Mouse (Mus musculus) ES-E14 (cell line): ENCODE measurements around the gene Pole2. TPM values are rescaled to one million over a fixed set of nuclear protein-coding genes. Genes with fewer than 3 reads are reported as not detected.

Source experiments
- DNase-seq: peaks from one replicate; pipeline ENCODE4 v3.0.0-alpha.2; 2013; ENCODE audit warnings: low read depth, low spot score
- H3K27ac ChIP-seq: 2 replicates; pipeline ENCODE4 v1.5.1; 2012; ENCODE audit warnings: low read depth, mild to moderate bottlenecking, low read length, moderate library complexity, mixed read lengths; ENCODE audit not compliant: poor library complexity, insufficient read depth, severe bottlenecking
- H3K36me3 ChIP-seq: 2 replicates; pipeline ENCODE4 v1.6.1; 2012; ENCODE audit warnings: mild to moderate bottlenecking, low read length, moderate library complexity, mixed read lengths; ENCODE audit not compliant: control insufficient read depth, poor library complexity, insufficient read depth, severe bottlenecking
- H3K4me1 ChIP-seq, 2 experiments: fragments of 150-350 bp in 1 of 2; sonication (generic) in 1 of 2; 2 replicates each; pipeline ENCODE4 v1.6.1; 2012; ENCODE audit warnings: low read length in 2 of 2, mild to moderate bottlenecking in 1 of 2, mixed read lengths in 1 of 2; ENCODE audit not compliant: control insufficient read depth in 2 of 2, insufficient read depth in 2 of 2, poor library complexity in 1 of 2
- H3K4me3 ChIP-seq, 2 experiments: fragments of 150-350 bp in 1 of 2; sonication (generic) in 1 of 2; 2 replicates each; pipeline ENCODE4 v1.5.1; 2012; ENCODE audit warnings: low read length in 2 of 2, low read depth in 1 of 2, mild to moderate bottlenecking in 1 of 2, mixed read lengths in 1 of 2; ENCODE audit not compliant: insufficient read depth in 1 of 2, poor library complexity in 1 of 2, severe bottlenecking in 1 of 2
- H3K9ac ChIP-seq: 2 replicates; pipeline ENCODE4 v1.6.1; 2012; ENCODE audit warnings: low read depth, mild to moderate bottlenecking, low read length, mixed read lengths; ENCODE audit not compliant: poor library complexity, insufficient read depth, severe bottlenecking
- H3K9me3 ChIP-seq: fragments of 150-350 bp; sonication (generic); 2 replicates; pipeline ENCODE4 v1.6.1; 2012; ENCODE audit warnings: low read depth, mild to moderate bottlenecking, low read length; ENCODE audit not compliant: control insufficient read depth, insufficient read depth
- CHD2 ChIP-seq: IDR thresholded peaks from 2 replicates; pipeline ENCODE4 v1.6.1; 2014; ENCODE audit warnings: mild to moderate bottlenecking, low read depth, low read length, inconsistent platforms
- HCFC1 ChIP-seq: IDR thresholded peaks from 2 replicates; pipeline ENCODE4 v1.6.1; 2012; ENCODE audit warnings: low read length, inconsistent platforms, borderline replicate concordance; ENCODE audit not compliant: insufficient read depth
- MAFK ChIP-seq: IDR thresholded peaks from 2 replicates; pipeline ENCODE4 v1.6.1; 2014; ENCODE audit warnings: mild to moderate bottlenecking, low read depth, low read length, inconsistent platforms; ENCODE audit not compliant: insufficient read depth
- ZC3H11A ChIP-seq: IDR thresholded peaks from 2 replicates; pipeline ENCODE4 v1.6.1; 2012; ENCODE audit warnings: low read depth, mild to moderate bottlenecking, inconsistent platforms, low read length, borderline replicate concordance
- ZNF384 ChIP-seq: IDR thresholded peaks from 2 replicates; pipeline ENCODE4 v1.6.1; 2012; ENCODE audit warnings: low read depth, low read length, inconsistent platforms
- in situ Hi-C, 2 experiments: fragments of 600-800 bp; cut with MboI; formaldehyde crosslinking; loops; one replicate each; pipeline ENCODE4 v1.15.1; 2025; ENCODE audit warnings: low sequenced_read_pairs in 2 of 2, inconsistent platforms in 1 of 2; ENCODE audit not compliant: unreplicated experiment in 2 of 2
- total RNA-seq: library from RNA; depleted of rRNA; stranded (reverse); fragments of 300-350 nt; gene quantifications from 2 replicates; pipeline ENCODE4 v1.2.3, GENCODE M21; 2012

Gene Pole2
- total RNA-seq, 1 experiment, result 24.4 TPM

- H3K36me3 ChIP-seq, result peaks cover 25% of the 10 kb centered on the region
- no peak for DNase-seq
- in situ Hi-C loops, result no loop called here
Observed at GRCm38 (mm10) chr12:69208520-69208919, 19.5 kb downstream of the Pole2 start.

GRCm38 (mm10) chr12:69207926-69208325 lies 20.1 kb downstream of the Pole2 start:
- no peak overlapping the region for H3K27ac ChIP-seq
- no peaks in the 10 kb centered on the region for H3K9me3 ChIP-seq
- H3K9ac ChIP-seq, result no peak overlapping the region
- H3K36me3 ChIP-seq, result peaks cover 20% of the 10 kb centered on the region
- DNase-seq, result no peak
- in situ Hi-C loops, result no loop called here
- H3K4me1 ChIP-seq, result peaks cover 4 to 8% of the 10 kb centered on the region in 2 experiments; a peak in 1 of 4 replicates
- TF ChIP-seq CHD2, result no peak
- no peak for TF ChIP-seq MAFK
- TF ChIP-seq HCFC1, result no peak
- TF ChIP-seq ZNF384, result no peak
- no peak for TF ChIP-seq ZC3H11A
- no peak overlapping the region for H3K4me3 ChIP-seq

More at GRCm38 (mm10) chr12:69208520-69208919, 19.5 kb downstream of the Pole2 start:
- Histone ChIP-seq H3K4me3 (no peak overlapping the region), H3K9ac (no peak overlapping the region), H3K4me1 (peaks cover 4 to 8% of the 10 kb centered on the region in 2 experiments; a peak in 1 of 4 replicates), H3K9me3 (no peaks in the 10 kb centered on the region), H3K27ac (no peak overlapping the region)
- TF ChIP-seq CHD2, result no peak
- TF ChIP-seq MAFK, result no peak
- TF ChIP-seq ZC3H11A, result no peak
- no peak for TF ChIP-seq HCFC1
- TF ChIP-seq ZNF384, result no peak

GRCm38 (mm10) chr12:69207396-69207795 lies 20.6 kb downstream of the Pole2 start:
- H3K4me1 ChIP-seq, result peaks cover 4 to 8% of the 10 kb centered on the region in 2 experiments; a peak in 1 of 4 replicates
- no peak for DNase-seq
- H3K4me3 ChIP-seq, result no peak overlapping the region
- no peaks in the 10 kb centered on the region for H3K9me3 ChIP-seq
- no peak for TF ChIP-seq CHD2
- TF ChIP-seq HCFC1, result no peak
- TF ChIP-seq ZC3H11A, result no peak
- TF ChIP-seq ZNF384, result no peak
- no peak for TF ChIP-seq MAFK
- in situ Hi-C loops, result no loop called here
- H3K9ac ChIP-seq, result no peak overlapping the region
- H3K36me3 ChIP-seq, result peaks cover 18% of the 10 kb centered on the region
- H3K27ac ChIP-seq, result no peak overlapping the region

GRCm38 (mm10) chr12:69204052-69204833 lies 23.8 kb downstream of the Pole2 start, which contains the start of gene Gm49384:
Gm49384 (minus strand) TSS chr12:69204267.
- Histone ChIP-seq H3K4me3 (no peak within 1 kb of the TSS), H3K9ac (no peak within 1 kb of the TSS), H3K9me3 (no peaks in the 10 kb centered on the region), H3K27ac (no peak within 1 kb of the TSS), H3K4me1 (peaks cover 0 to 3% of the 10 kb centered on the region in 2 experiments; a peak in 1 of 4 replicates), H3K36me3 (peaks cover 9% of the 10 kb centered on the region)
- no peak for DNase-seq
- in situ Hi-C loops, result no loop called here
- TF ChIP-seq ZC3H11A (no peak), MAFK (no peak), CHD2 (no peak), HCFC1 (no peak), ZNF384 (no peak; the same call in 1 of the 2 replicates)
